Mouse (Mus musculus) yolk sac, embryonic 10.5 days (tissue): ENCODE results near the gene Dguok.
A peak's percentile ranks its signal among the peaks of the same experiment; 100 is the strongest.

ENCODE experiments used
- DNase-seq: peaks from one replicate; pipeline ENCODE4 v3.0.0-alpha.2; 2017; ENCODE audit warnings: low spot score

Dguok gene

DNA sequence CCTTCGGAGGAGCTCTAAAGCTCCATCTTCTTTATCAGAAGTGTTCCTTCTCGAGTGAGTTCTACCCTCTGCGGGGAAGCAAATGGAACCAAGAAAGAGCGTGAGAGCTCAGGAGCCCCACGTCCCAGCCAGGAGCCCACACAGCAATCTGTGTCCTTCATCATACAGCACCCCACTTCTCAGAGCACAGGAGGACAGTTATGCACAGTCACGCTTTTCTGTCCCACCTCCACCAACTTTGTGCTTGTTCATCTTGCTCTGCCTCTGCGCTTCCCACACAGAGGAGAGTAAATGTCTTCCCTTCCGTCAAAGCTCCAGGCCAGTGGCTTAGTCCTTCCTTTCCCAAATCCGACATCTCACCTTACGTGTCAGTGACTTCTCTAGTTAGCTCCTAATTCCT is 7.7 kb downstream of the Dguok start:
- no peak for DNase-seq

DNA sequence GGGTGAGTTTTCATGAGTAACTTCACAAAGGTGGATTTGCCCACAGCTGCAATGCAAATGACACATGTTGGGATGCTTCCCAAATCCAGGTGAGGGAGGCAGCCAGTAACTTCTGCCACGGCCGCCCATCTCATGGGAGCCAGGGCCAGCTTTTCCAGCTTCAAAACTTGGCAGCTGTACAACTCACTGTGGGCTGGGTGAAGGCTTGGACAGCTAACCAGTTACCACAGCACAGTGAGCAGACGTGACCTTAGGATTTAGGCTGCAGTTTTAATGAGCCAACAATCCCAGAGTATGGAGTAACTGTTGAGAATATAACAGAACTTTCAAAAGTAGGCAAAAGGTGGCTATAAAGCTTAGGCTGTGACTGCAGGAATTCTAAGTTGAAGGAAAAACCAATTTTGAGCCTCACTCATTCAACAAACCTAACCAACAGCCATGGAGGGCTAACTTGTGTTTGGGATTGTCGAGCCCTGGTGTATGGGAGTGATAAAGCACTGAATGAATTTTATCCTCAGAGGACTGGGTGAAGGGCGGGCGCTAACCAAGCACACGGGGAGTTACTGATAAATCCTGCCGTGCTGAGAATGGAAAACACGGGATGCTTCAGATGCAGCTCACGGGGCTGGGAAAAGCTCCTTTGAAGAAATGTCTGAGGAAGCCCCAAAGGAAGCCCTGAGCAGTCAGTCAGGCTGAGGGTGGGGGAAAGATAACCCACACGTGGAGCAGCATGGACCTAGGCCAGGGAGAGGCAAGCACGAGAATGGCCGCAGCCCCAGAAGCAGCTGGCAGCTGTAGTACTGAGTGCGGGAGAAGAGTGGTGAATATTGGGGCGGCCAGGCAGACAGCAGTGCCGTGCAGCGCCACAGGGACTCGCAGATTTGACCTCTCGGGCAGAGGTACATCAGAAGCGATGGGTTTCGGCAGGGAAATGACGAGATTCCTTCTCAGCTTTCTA is 9.7 kb downstream of the Dguok start:
- DNase-seq: no peak

DNA sequence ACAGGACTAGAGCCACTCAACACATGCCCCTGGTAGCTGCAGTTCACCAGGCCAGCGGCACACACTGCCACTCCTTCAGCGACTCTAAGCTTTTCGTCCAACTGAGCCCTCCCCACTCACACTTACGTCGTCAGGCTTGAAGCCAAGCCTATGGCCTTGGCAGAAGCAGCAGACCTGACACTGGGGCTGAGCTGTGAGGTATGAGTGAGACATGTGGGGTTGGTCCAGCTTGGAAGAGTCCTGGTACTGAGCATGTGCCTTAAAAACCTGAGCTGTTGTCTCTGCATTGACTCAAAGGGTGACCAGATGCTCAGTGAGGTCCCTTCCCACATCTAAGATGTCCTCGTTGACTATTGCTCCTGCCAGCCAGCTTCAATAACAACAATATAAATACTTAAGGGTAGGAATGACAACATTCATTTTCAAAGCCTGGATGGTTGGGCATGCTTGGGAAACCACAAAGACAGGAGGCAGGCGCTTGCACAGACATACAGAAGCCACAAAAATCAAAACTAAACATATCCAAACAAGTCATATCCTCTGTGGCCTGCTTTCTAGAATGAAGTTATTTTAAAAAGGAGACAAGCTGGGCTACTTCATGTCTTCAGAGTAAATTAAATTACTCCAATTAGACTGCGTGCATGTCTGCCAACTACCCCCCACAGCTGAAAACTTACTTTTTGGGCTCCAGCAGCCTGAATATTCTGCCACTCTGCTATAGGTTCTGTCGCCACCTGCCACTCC is 10.6 kb downstream of the Dguok start:
- no peak for DNase-seq

DNA sequence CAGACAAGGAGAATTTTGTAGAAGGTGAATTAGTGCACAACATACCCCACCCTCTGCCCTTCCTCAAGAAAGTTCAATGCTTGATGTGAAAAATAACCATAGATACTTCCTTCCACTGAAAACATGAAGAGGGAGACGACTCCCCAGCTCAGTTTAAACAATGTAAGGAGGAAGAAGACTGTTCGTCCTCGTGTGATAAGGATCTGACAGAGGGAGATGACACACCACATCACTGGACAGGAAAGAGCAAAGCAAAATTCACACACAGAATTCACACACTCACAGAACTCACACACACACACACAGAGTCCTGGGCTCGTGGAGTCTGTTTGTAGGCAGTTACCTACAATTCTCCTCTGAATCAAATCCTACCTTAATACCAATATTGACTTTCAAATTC is 16.1 kb downstream of the Dguok start:
- DNase-seq: no peak

DNA sequence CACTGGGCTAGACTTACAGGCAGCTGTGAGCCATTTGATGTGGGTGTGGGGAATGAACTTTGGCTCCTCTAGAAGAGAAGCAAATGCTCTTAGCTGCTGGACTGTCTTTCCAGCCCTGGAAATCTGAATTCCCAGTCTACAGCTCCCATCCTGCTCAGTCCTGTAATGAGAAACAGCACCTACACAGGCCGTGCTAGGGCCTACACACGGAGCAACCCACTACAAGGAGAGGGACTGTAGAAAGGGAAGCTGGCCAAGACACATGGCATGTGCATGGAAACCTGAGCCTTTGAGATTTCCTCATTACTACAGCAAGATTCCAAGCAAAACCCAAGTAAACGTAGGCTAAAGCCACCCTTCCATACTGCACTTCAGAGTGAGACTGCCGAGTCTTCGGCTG is 18.6 kb downstream of the Dguok start:
- DNase-seq: no peak

DNA sequence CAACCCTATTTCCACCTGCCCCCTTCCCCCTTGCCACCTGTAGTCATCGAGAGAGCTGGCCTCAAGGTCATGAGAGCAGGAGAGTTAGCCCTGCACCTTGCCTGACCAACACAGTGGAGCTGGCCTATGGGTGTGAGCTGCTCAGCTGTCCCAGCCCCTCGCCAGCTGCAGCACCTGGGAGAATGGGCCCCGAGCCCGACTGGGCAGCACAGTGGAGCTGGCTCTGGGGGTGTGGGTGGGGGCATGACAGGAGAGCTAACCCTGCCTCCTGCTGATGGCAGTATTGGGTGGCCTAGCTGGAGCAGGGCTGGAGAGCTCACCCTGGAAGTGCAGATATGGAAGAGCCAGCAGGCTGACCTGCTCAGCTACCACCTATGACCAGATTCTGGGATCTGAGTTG is 19.5 kb downstream of the Dguok start:
- no peak for DNase-seq

DNA sequence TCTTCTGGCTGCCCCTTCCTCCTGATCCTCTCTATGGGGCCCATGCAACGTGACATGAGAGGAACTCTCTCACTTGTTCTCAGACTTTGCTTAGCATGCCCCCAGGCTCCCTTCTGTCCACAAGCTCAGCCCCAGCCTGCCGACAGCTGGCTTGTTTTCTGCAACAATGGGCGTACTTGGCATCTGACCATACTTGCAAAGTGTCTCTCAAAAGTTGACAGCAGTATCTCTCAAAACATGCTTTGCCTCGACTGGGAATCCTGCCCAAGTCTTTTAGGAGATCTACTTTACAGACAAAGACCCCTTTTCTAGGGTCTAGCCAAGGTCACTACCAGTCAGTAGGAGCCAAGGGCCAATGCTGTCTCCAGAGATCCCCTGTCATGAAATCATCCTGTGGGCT is 20.9 kb downstream of the Dguok start:
- DNase-seq: no peak

DNA sequence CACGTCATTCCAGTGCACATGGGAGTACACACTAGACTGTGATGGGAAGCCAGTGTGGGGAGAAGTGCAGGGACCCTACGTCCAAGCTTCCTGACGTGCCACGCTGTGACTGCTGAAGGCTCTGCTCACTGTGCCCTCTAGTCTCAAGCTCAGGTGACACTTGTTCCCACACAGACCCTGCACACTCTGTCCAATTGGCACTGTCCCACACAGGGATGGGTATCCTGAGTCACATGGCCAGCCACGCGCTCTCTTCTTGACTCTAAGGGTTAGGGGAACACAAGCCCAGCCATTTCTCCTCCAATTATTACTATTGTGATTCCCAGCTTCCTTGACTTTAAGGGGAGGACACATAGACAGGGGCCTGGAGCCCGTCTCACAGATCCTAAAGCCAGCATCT is 23.0 kb downstream of the Dguok start:
- no peak for DNase-seq

DNA sequence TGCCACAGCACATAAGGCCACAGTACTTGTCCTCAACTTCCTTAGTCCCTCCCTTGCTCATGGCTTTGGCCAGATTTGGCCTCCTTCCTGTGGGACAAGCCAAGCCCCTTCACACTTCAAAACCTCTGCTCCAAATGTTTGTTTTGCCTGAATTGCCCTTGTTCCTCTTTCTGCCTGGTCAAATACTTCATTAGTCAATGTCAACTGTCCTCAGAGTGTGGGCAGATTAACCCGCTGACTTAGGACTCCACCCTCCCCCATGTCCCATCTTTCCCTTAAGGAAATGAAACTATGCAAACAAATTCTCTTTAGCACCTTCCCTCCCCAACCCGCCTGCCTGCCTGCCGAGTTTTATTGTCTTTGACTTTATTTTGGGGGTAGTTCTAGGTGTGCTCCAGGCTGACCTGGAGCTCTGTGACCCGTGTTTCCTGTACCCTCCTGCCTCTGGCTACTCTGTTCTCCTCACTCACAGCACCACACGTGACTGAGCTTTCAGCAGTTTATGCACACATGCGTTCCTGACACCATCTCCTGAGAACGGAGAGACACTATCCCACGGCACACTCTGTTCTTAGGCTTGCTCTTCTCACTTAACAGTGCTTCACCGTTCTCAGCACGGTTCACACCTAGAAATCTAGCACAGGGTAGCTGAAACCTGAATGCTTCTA is 24.2 kb downstream of the Dguok start:
- peak; percentile 45 for DNase-seq

DNA sequence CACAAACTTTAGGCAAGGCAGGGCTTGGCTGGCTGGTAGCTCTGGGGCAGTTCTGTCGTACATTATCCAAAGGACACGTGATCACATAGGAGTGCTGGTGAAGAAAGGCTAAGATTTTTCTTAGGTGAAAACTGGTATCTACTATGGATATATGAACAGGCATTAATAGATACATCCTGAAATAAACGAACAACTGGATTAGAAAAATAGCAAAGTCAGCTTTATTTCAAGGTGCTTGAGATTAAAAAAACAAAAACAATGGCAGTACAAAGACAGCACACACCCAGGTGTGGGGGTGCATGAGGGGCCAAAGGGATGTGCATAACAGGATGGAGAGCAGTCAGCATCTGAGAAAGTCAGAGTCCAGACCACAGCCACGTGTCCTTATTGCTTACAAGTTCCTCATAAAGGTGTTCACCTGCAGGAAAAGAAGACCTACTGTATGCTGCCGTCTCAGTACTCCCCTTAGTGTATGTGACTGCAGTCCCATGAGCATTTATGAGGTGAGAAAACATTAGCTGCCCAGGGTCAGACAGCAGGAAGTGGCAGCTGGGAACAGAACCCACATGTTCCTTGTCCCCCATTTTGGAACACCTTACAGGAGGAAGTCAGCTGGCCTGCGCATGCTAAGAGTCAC is 26.6 kb downstream of the Dguok start:
- DNase-seq: no peak

DNA sequence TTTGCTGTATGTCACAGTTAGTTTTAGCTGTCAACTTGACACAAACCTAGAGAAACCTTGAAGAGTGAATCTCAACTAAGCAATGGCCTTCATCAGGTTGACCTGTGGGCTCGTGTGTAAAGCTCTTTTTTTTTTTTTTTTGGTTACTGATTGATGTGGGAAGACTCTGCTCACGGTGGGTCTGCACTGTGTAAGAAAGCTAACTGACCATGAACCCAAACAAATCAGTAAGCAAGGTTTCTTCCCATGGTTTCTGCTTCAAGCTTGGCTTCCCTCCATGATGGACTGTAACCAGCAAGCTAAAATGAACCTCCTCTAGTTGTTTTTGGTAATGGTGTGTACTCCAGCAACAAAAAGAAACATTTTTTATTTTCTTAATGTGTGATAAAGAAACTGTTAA is 27.6 kb downstream of the Dguok start:
- no peak for DNase-seq

DNA sequence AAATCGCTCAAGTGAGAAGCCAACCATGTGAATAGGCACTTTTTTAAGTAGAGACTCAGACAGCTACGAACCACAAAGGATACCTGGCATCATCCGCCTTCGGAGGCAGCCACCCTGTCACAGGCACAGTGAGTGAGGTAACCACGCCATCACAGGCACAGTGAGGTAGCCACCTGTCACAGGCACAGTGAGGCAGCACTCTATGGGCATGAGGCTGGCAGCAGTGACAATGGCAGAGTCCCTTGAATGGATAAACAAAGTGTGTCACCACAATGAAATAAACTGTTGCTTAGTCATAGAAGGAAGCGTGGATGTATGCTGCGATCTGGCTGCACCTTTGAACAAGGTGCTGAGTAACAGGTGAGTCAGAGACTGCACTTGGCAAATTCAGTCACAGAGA is 28.1 kb downstream of the Dguok start:
- no peak for DNase-seq

DNA sequence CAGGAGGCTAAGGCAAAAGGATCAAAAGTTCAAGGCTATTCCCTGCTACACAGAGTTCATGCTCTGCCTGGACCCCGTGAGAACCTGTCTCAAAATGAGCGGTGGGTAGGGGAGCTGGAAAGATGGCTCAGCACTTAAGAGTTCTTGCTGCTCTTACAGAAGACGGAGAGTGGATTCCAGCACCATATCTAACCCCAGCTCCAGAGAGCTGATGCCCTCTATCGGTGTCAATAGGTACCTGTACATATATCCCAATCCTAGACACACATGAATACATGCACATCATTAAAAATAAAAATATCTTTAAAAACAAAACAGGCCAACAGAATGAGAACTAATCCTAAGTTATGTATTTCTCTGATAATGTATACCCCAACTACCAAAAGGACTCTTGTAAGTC is 28.6 kb downstream of the Dguok start:
- DNase-seq: no peak

DNA sequence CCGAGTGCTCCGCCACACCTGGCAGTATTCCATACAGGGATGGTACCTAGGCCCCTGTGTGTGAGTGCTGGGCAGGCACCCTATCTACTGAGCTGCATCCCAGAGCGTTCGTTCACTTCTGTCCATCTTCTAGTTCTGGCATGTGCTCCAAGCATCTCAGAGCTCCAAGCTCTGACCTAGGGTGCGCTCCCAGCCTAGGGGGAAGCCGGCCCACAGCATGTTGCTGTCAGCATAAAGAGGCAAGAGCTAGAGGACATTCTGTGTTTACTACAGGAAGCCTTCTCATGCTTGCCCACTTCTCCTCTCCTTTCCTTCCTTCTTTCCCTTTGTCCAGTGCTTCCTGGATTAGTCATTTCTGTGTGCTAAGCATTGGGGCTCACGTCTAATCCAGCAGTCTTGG is 31.3 kb downstream of the Dguok start:
- DNase-seq: no peak

DNA sequence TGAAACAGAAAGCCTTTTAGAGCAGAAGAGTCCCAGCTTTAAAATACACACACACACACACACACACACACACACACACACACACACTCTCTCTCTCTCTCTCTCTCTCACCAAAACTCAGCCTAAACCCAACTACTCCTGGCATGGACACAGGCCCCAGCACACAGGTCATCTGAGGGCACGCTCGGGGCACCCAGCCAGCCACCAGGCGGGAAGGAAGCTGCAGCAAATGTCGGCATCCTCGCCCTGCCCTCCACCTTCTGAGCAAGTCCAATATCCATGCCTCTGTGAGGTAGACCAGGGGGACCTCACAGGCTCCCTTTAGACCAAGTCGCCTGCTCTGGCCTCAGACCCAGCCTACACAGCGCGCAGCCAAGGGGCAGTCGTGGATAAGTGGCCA is 33.5 kb downstream of the Dguok start:
- no peak for DNase-seq

DNA sequence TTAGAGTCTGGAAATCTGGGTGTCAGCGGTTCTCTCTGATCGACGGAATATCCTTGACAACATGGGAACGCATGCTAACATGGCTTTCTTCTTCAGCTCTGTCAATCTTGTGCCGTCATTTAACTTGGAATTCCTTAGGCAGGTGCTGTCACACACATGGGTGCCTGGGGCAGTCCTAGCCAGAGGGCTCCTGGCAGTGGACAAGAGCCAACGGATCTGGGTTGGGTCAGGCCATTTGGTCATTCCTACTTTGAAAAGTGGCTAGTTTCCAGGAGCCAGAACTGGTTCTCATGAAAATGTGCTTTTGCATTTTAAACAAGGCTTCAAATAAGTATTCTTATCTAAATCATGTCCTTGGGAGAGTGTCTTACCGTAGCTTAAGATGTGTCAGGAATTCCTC is 35.0 kb downstream of the Dguok start:
- no peak for DNase-seq

DNA sequence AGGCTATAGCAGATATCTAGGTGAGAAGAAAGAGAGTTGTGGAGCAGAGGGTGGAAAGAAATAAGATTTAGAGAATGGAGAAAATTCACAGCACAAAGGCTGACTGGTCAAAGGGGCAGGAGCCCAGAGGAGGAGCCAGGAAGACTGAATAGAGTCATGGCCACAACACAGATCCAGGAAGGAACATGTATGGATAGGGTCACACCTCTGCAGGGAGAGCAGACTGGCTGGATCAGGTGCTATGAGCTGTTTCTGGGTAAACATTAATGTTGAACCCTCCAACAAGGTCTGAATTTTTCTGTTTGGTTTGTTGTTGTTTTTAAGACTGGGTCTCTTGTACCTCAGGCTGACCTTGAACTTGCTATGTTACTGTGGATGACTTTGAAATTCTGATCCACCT is 42.8 kb downstream of the Dguok start:
- DNase-seq: no peak

DNA sequence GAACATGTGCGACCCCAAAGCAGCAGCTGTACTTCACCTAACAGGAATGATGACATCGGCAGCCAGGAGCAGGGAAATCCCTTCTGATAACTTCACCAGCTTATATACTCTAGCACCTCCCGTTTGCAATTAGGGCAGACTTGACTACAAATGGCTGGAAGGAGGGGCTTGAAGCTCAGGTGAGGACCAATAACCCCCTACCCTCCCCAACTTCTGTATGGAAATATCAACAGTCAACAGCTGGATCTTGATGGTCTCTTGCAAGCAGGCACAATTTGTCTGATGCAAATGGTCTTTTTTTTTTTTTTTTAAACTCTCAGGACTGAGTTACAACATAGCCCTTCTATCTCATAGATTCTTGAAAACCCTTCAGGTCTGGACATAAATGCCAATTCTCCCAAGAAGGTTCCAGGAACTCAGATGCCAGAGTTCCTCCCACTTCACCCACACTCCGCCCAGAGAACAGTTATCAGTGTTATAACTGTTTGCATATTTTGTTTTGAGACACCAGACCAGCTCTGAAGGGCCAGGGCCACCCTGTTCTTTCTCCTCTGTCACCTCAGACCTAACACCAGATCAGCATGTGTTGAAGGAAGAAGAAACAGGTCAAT is 47.6 kb downstream of the Dguok start, which contains the start of gene Tet3:
Gene Tet3, minus strand, starts transcription at position 51 of the 611 bp plus-strand sequence.
- no peak for DNase-seq

DNA sequence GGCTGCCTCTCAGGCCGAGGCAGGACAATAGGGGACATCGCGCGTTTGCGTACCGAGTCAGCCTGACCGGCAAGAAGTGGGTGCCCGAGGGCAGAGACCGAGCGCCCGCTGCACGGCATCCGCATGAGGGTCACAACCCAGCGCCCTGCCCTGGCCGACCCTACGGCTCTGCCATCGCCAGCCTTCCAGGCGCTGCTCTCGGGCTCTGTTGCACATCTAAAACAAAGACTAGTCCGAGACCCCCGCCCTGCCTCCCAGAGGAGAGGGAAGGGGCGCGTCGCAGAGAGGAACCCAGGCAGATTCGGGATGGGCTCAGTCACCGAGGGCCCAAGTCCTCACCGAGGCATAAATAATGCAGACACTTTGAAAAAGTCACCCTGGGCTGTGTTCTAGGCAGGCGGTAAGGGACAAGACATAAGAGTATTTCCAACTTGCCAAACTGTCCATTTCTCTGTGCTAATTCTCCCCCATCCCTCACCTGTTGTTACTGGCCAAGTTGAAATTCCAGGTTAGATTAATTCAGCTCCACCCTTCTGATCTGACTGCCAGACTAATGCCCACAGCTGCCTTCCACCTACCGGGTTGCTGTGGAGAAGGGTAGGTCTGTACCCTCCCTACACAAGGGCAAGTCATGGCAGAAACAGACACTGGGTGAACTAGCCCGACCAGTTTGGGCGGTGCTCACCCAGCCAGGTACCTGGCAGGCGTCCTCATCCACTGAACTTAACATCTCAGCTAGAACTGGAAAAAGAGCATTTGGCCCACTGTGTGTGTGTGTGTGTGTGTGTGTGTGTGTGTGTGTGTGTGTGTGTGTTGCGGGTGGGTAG is 49.6 kb downstream of the Dguok start:
- no peak for DNase-seq

DNA sequence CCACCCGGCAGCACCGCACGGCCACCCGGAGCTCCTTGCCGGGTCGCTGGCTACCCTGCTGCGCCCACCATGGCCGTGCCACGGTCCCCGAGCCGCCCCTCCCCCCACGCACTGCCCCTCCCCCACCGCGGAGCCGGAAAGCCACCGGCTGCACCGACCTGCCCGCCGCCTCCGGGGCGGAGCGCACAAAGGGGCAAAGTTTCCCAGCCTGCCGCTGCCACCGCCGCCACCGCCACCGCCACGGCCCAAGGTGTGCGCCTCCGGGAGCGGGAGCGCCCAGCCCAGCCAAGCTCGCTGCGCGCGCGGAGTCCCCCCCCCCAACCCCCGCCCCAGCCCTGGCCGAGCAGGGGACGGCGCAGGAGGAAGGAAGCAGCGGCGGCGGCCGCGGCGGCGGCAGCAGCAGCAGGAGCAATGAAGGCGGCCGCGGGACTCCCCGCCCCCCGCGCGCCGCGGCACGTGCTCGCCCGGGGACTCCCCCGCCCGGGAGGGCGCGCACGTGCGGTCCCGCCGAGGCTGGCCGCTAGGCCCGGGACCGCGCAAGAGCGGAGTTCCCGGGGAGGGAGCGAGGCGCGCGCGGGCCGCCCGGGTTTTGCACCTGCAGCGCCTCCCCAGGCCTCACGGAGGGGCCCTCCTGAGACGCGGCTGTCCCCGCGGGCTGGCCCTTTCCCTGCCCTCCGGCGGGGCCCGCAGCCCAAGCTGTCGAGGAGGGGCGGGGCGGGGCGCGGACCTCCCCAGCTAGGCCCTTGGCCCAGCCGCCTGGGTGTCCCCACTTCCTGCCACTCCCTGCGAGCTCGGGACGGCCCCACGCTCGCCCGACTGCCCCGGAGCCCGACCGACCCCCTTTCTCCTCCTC is 50.4 kb downstream of the Dguok start:
- DNase-seq: peak; percentile 84
